Mouse (Mus musculus) stomach, embryonic 16.5 days (tissue): ENCODE results near the gene Ttc13. TPM values are rescaled to one million over a fixed set of nuclear protein-coding genes. Genes with fewer than 3 reads are reported as not detected.
A peak's percentile ranks its signal among the peaks of the same experiment; 100 is the strongest.

ENCODE experiments used
- ATAC-seq: fragments of 200-750 bp; cut with Nextera tagmentation; 2 replicates; pipeline ENCODE4 v1.8.0; 2017; ENCODE audit warnings: moderate number of reproducible peaks, moderate TSS enrichment; ENCODE audit not compliant: insufficient read depth, low FRiP score
- H3K27ac ChIP-seq: fragments of 300-500 bp; sonication (generic); 2 replicates; pipeline ENCODE4 v1.5.1; 2014; ENCODE audit warnings: low read length
- H3K27me3 ChIP-seq: fragments of 300-500 bp; sonication (generic); 2 replicates; pipeline ENCODE4 v1.6.1; 2014; ENCODE audit warnings: low read length, control low read depth, mixed read lengths; ENCODE audit not compliant: control insufficient read depth, insufficient read depth
- H3K36me3 ChIP-seq: fragments of 300-500 bp; sonication (generic); 2 replicates; pipeline ENCODE4 v1.6.1; 2014; ENCODE audit warnings: low read length; ENCODE audit not compliant: control insufficient read depth, insufficient read depth
- H3K4me1 ChIP-seq: fragments of 300-500 bp; sonication (generic); 2 replicates; pipeline ENCODE4 v1.6.1; 2014; ENCODE audit warnings: low read length, control low read depth, mixed read lengths; ENCODE audit not compliant: control insufficient read depth, insufficient read depth
- H3K4me2 ChIP-seq: fragments of 300-500 bp; sonication (generic); 2 replicates; pipeline ENCODE4 v1.6.1; 2014; ENCODE audit warnings: low read depth, low read length, mixed read lengths
- H3K4me3 ChIP-seq: fragments of 300-500 bp; sonication (generic); replicated peaks from 2 replicates; pipeline ENCODE4 v1.5.1; 2014; ENCODE audit warnings: mild to moderate bottlenecking, low read length
- H3K9ac ChIP-seq: fragments of 300-500 bp; sonication (generic); 2 replicates; pipeline ENCODE4 v1.6.1; 2014; ENCODE audit warnings: low read length
- H3K9me3 ChIP-seq: fragments of 300-500 bp; sonication (generic); replicated peaks from 2 replicates; pipeline ENCODE4 v1.6.1; 2016; ENCODE audit warnings: low read length, control low read depth; ENCODE audit not compliant: control insufficient read depth
- WGBS: fragments of 180-500 bp; shearing (Covaris S2); extraction: QIAGEN DNeasy Blood & Tissue Kit; methylation state at CpG from one replicate; pipeline ENCODE4 v1.1.7; 2014; 5-methylcytosine and 5-hydroxymethylcytosine counted together
- polyA plus RNA-seq: library from polyadenylated mRNA; unstranded; fragments of >200 nt; fragmentation: Nextera tagmentation; extraction: Ambion mirVana; gene quantifications from 2 replicates; pipeline ENCODE4 v1.2.1, GENCODE M21; 2015

Gene Ttc13
- polyA plus RNA-seq, 1 experiment from 2014 or later = 35.1 TPM

DNA sequence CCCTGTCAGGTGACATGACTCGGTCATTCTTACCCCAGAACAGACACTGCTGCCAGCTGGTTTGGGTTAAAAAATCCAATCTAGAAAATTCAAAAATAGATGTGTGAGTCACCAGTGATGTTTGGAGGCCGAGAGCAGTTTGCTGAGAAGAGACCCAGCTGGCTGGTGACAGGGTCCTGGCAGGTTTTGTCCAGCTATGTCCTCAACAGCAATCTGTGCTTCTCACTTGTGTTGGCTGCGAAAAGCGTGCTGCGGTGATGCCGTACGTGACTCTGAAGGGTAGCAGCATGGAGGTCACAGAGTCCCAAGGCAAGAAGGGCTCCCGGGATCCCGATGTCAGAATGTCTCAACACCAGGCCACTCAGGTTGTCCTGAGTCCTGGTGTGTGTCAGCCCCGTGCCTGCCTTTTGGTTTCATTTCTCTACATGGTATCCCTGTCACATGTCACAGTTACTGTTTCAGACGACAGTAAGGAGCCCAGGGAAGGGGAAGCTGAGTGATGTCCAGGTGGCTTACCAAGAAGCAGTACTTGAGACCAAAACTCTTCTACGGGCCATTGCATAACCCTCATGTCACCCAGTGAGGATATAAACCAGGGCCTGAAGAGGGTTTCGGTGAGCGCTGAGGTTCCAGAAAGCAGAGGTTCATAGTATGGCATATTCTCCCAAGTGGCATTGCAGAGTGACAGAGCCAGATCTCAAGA, 88.6 kb downstream of the Ttc13 start:
- H3K4me3 ChIP-seq = no peak overlapping the region
- H3K9me3 ChIP-seq = no peaks in the 10 kb centered on the region
- H3K4me1 ChIP-seq = peaks cover 23% of the 10 kb centered on the region
- H3K36me3 ChIP-seq = peaks cover 7% of the 10 kb centered on the region
- WGBS = 54% methylated on average over 14 of the region's 14 CpGs
- peak overlapping the region; percentile 91 for H3K27ac ChIP-seq
- H3K27me3 ChIP-seq = no peaks in the 10 kb centered on the region
- no peak overlapping the region for H3K4me2 ChIP-seq
- H3K9ac ChIP-seq = peak overlapping the region; percentile 43; the same call in 1 of the 2 replicates
- ATAC-seq = peak; percentile 79

DNA sequence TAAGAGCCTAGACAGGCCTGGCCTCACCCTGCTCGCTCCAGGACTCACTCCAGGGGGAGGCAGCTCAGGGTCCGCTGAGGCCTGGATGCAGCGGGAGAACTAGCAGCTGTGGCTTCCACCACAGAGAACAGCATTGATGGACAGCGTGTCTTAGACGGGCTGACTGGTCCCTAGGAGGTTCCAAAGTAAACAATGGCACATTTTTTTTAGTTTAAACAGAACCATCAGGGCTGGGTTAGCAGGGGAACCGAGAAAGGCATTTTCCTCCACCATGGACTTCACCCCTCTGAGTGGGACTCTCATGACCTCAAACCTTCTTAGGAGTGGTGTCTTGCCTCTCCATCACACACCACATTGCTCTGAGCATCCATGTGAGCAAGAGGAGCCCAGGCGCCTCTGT, 89.8 kb downstream of the Ttc13 start:
- peak overlapping the region; percentile 91 for H3K27ac ChIP-seq
- no peaks in the 10 kb centered on the region for H3K9me3 ChIP-seq
- ATAC-seq = no peak
- H3K9ac ChIP-seq = 0 out of 2 replicates have a peak overlapping the region, but pooled peaks have one; percentile 42
- H3K4me1 ChIP-seq = peaks cover 23% of the 10 kb centered on the region
- WGBS = 26% methylated on average over 7 of the region's 7 CpGs
- H3K4me2 ChIP-seq = no peak overlapping the region
- H3K27me3 ChIP-seq = no peaks in the 10 kb centered on the region
- no peaks in the 10 kb centered on the region for H3K36me3 ChIP-seq
- no peak overlapping the region for H3K4me3 ChIP-seq

DNA sequence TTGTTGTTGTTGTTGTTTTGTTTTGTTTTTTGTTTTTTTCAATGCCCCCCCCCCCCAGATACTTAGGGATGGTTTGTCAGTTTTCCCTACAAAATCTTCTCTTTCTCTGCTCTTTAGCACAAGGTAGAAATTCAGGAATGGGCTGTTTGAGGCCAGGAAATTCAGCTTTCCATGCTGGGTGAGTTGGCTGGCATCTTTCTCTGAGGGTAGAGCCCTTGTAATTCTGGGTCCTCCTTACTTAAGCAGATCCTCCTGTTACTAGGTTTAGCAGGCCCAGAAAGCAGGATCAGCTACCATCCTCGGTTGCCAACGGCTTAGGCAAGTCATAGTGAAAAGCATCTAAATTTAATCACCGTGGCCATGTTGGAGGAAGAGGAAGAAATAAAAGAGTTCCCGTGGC, 90.9 kb downstream of the Ttc13 start:
- Histone ChIP-seq H3K27me3 (no peaks in the 10 kb centered on the region), H3K9me3 (no peaks in the 10 kb centered on the region), H3K27ac (no peak overlapping the region), H3K4me1 (peaks cover 23% of the 10 kb centered on the region), H3K36me3 (no peaks in the 10 kb centered on the region), H3K4me2 (no peak overlapping the region), H3K9ac (no peak overlapping the region), H3K4me3 (no peak overlapping the region)
- 85% methylated on average over 4 of the region's 4 CpGs for WGBS
- ATAC-seq = no peak

DNA sequence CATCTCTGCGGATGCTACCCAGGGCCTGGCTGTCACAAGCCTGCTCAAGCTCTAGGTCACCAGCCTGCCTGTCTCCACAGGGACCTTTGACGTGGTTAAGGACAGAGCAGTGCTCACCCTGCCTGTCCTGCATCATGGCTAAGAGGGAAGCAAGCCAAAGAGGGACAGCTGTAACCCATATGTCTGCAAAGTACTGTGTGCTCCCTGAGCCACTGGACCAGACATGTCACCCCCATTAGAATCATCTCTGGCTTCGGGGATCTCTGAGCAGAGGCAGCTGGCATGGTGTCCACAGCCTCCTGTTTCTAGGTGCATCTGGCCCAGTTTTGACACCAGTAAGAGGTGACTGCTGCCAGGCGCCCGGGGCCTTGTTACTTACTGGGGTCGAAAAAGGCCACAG, 91.3 kb downstream of the Ttc13 start:
- WGBS = 65% methylated on average over 6 of the region's 6 CpGs
- no peak for ATAC-seq

DNA sequence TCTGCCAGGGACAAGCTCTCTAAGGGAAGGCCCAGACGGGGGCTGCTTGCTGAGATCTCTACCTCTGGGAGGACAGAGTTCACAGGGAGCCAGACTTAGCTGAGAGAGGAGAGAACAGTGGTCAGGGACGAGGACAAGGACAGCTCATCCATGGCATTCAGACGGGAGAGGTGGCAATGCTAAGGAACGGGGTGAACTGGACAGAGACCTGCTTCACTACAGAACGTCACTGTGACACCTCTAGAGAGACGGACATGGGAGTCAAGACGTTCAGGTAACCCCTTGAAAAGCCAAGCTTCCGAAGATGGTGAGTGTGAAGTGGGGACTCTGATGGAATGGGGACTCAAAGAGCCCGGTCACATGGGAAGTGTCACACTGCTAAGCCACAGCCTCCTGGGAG, 95.5 kb downstream of the Ttc13 start:
- H3K4me3 ChIP-seq = no peak overlapping the region
- ATAC-seq = no peak
- WGBS = 86% methylated on average over 9 of the region's 9 CpGs

More for the DNA sequence above, 91.3 kb downstream of the Ttc13 start:
- Histone ChIP-seq H3K4me3 (no peak overlapping the region), H3K4me2 (no peak overlapping the region), H3K36me3 (no peaks in the 10 kb centered on the region), H3K27ac (no peak overlapping the region), H3K4me1 (peaks cover 23% of the 10 kb centered on the region), H3K27me3 (no peaks in the 10 kb centered on the region), H3K9me3 (no peaks in the 10 kb centered on the region), H3K9ac (no peak overlapping the region)

More for the DNA sequence above, 95.5 kb downstream of the Ttc13 start:
- Histone ChIP-seq H3K27ac (no peak overlapping the region), H3K9ac (no peak overlapping the region), H3K9me3 (no peaks in the 10 kb centered on the region), H3K27me3 (no peaks in the 10 kb centered on the region), H3K4me1 (0 out of 2 replicates have a peak, but pooled peaks cover 3% of the 10 kb centered on the region), H3K4me2 (no peak overlapping the region), H3K36me3 (no peaks in the 10 kb centered on the region)

Other genes starting within 250 kb of the Ttc13 start
- gene Cog2, start 201.2 kb downstream of the Ttc13 start, polyA plus RNA-seq = 38.2 and 40.7 TPM in 2 replicates
- gene Agt, start 152.3 kb downstream of the Ttc13 start, polyA plus RNA-seq = 20.0 and 22.6 TPM in 2 replicates
- gene Capn9, start 145.9 kb downstream of the Ttc13 start, polyA plus RNA-seq = 0.31 and 0.34 TPM in 2 replicates
- 23.3 and 23.5 TPM in 2 replicates for gene 2310022B05Rik, start 58.6 kb downstream of the Ttc13 start, polyA plus RNA-seq
- gene Arv1, start 156 bp upstream of the Ttc13 start, polyA plus RNA-seq = 17.2 and 19.0 TPM in 2 replicates
- gene Fam89a, start 29.8 kb upstream of the Ttc13 start, polyA plus RNA-seq = 3.2 and 4.7 TPM in 2 replicates
- gene Trim67, start 71.1 kb upstream of the Ttc13 start, polyA plus RNA-seq = 0.30 and 0.40 TPM in 2 replicates
- gene Gnpat, start 141.1 kb upstream of the Ttc13 start, polyA plus RNA-seq = 86.4 and 90.1 TPM in 2 replicates
- 42.1 TPM in 2 replicates for gene 2810004N23Rik, start 141.1 kb upstream of the Ttc13 start, polyA plus RNA-seq
- 5.6 and 6.0 TPM in 2 replicates for gene Exoc8, start 175.7 kb upstream of the Ttc13 start, polyA plus RNA-seq
- 7.3 and 8.3 TPM in 2 replicates for gene Sprtn, start 175.9 kb upstream of the Ttc13 start, polyA plus RNA-seq
- gene Egln1, start 227.3 kb upstream of the Ttc13 start, polyA plus RNA-seq = 12.4 and 12.9 TPM in 2 replicates